Mouse (Mus musculus) cerebellum, adult 2 months (tissue): Measurements from ENCODE around the gene Hsd3b7. TPM values are rescaled to one million over a fixed set of nuclear protein-coding genes. Genes with fewer than 3 reads are reported as not detected.

Experiments used
- DNase-seq, 2 experiments: peaks; one replicate each; pipeline ENCODE4 v3.0.0; 2021
- H3K27ac ChIP-seq: fragments of 200-500 bp; 2 replicates; pipeline ENCODE4 v1.5.1; 2012; ENCODE audit warnings: low read length, control low read depth, inconsistent platforms; ENCODE audit not compliant: insufficient read depth
- H3K27me3 ChIP-seq: fragments of 200-500 bp; 2 replicates; pipeline ENCODE4 v1.6.1; 2012; ENCODE audit warnings: inconsistent platforms, mild to moderate bottlenecking, low read length, moderate library complexity; ENCODE audit not compliant: control insufficient read depth, insufficient read depth
- H3K4me1 ChIP-seq: fragments of 200-500 bp; 2 replicates; pipeline ENCODE4 v1.6.1; 2011; ENCODE audit warnings: low read length; ENCODE audit not compliant: control insufficient read depth, insufficient read depth
- H3K4me3 ChIP-seq: fragments of 200-500 bp; replicated peaks from 2 replicates; pipeline ENCODE3; 2011; ENCODE audit warnings: mild to moderate bottlenecking, low read depth, low read length, control low read depth; ENCODE audit not compliant: insufficient read depth
- CTCF ChIP-seq: fragments of 200-500 bp; IDR thresholded peaks from 2 replicates; pipeline ENCODE4 v1.5.1; 2011; ENCODE audit warnings: low read depth, mild to moderate bottlenecking, control low read depth, low read length, moderate library complexity, borderline replicate concordance; ENCODE audit not compliant: insufficient read depth
- POLR2A ChIP-seq: fragments of 200-500 bp; IDR thresholded peaks from 2 replicates; pipeline ENCODE4 v1.6.1; 2011; ENCODE audit warnings: low read length, control low read depth, borderline replicate concordance; ENCODE audit not compliant: insufficient read depth
- WGBS: fragments of 180-500 bp; shearing (Covaris S2); methylation state at CpG from one replicate; pipeline ENCODE4 v1.1.7; 2018; 5-methylcytosine and 5-hydroxymethylcytosine counted together
- polyA plus RNA-seq: library from polyadenylated mRNA; depleted of rRNA; stranded (reverse); fragments of >200 nt; gene quantifications from 2 replicates; pipeline ENCODE4 v1.2.3, GENCODE M21; 2012

Gene Hsd3b7
- polyA plus RNA-seq, 1 experiment = 30.4 TPM

GRCm38 (mm10) chr7:127776878-127777473 lies 23.4 kb upstream of the Hsd3b7 start:
- Histone ChIP-seq H3K27ac (peak overlapping the region; percentile 100), H3K27me3 (no peaks in the 10 kb centered on the region), H3K4me1 (peaks cover 5% of the 10 kb centered on the region; the same call in 1 of the 2 replicates), H3K4me3 (peak overlapping the region; percentile 93)
- peak; percentile 98 for DNase-seq
- TF ChIP-seq CTCF (no peak), POLR2A (no peak; the same call in 1 of the 2 replicates)
- WGBS = under 1% methylated on average over 69 of the region's 70 CpGs

GRCm38 (mm10) chr7:127777474-127778266 lies 22.7 kb upstream of the Hsd3b7 start:
- H3K27ac ChIP-seq = peak overlapping the region; percentile 100
- no peak for TF ChIP-seq CTCF
- TF ChIP-seq POLR2A = peak; percentile 27; the same call in 1 of the 2 replicates
- peak; percentile 64 to 76 for DNase-seq
- H3K27me3 ChIP-seq = no peaks in the 10 kb centered on the region
- 2% methylated on average over 64 of the region's 66 CpGs for WGBS
- peak overlapping the region; percentile 93 for H3K4me3 ChIP-seq
- peaks cover 5% of the 10 kb centered on the region; the same call in 1 of the 2 replicates for H3K4me1 ChIP-seq

- H3K4me3 ChIP-seq = peak overlapping the region; percentile 93
- H3K27me3 ChIP-seq = no peaks in the 10 kb centered on the region
- no peak for DNase-seq
- H3K27ac ChIP-seq = no peak overlapping the region
- WGBS = 49% methylated on average over 4 of the region's 4 CpGs
- peaks cover 5% of the 10 kb centered on the region; the same call in 1 of the 2 replicates for H3K4me1 ChIP-seq
- no peak for TF ChIP-seq CTCF
- TF ChIP-seq POLR2A = no peak
Observed at GRCm38 (mm10) chr7:127778350-127778749, 22.1 kb upstream of the Hsd3b7 start.

- H3K27me3 ChIP-seq = no peaks in the 10 kb centered on the region
- 92% methylated on average over 7 of the region's 7 CpGs for WGBS
- no peak within 1 kb of the TSS for H3K27ac ChIP-seq
- TF ChIP-seq CTCF = no peak
- no peak for TF ChIP-seq POLR2A
- no peaks in the 10 kb centered on the region for H3K4me1 ChIP-seq
- H3K4me3 ChIP-seq = no peak within 1 kb of the TSS
- DNase-seq = no peak
Observed at GRCm38 (mm10) chr7:127785308-127785707, 15.1 kb upstream of the Hsd3b7 start, which contains the start of gene Gm49388. Gm49388 (plus strand) TSS chr7:127785608.

- Histone ChIP-seq H3K4me3 (no peak overlapping the region), H3K27ac (peak overlapping the region; percentile 88), H3K4me1 (peaks cover 54% of the 10 kb centered on the region), H3K27me3 (no peaks in the 10 kb centered on the region)
- 86% methylated on average over 23 of the region's 23 CpGs for WGBS
- no peak for TF ChIP-seq CTCF
- no peak for TF ChIP-seq POLR2A
- DNase-seq = peak in 1 of 2 experiments; percentile 36
Observed at GRCm38 (mm10) chr7:127797076-127797845, 3.1 kb upstream of the Hsd3b7 start.

GRCm38 (mm10) chr7:127798591-127798990 lies 1.8 kb upstream of the Hsd3b7 start:
- 12% methylated on average over 4 of the region's 4 CpGs for WGBS
- H3K27ac ChIP-seq = peak overlapping the region; percentile 88
- H3K27me3 ChIP-seq = no peaks in the 10 kb centered on the region
- peak; percentile 95 to 98 for DNase-seq
- H3K4me1 ChIP-seq = peaks cover 66% of the 10 kb centered on the region
- peak; percentile 10; the same call in 1 of the 2 replicates for TF ChIP-seq POLR2A
- no peak for TF ChIP-seq CTCF
- no peak overlapping the region for H3K4me3 ChIP-seq

- Histone ChIP-seq H3K4me3 (no peak overlapping the region), H3K4me1 (peaks cover 72% of the 10 kb centered on the region), H3K27ac (peak overlapping the region; percentile 88), H3K27me3 (no peaks in the 10 kb centered on the region)
- TF ChIP-seq CTCF = no peak
- TF ChIP-seq POLR2A = no peak
- 62% methylated on average over 13 of the region's 13 CpGs for WGBS
- DNase-seq = no peak
Observed at GRCm38 (mm10) chr7:127799211-127799610, 1.2 kb upstream of the Hsd3b7 start.
